Mouse (Mus musculus): ENCODE data around the gene Oas1a. TPM values are rescaled to one million over a fixed set of nuclear protein-coding genes. Genes with fewer than 3 reads are reported as not detected.

The Oas1a gene
- 2.1 to 5.6 TPM (median 3.4 TPM) in 4 replicates for total RNA-seq (2023; ENCODE audit: inconsistent age)

GRCm38 (mm10) chr5:120906791-120907733 is at the start of gene Oas1a:
Gene Oas1a (minus strand): TSS chr5:120907521.

GRCm38 (mm10) chr5:120914204-120914603 is 6.9 kb upstream of the Oas1a start, which contains the start of gene Oas1d:
Gene Oas1d (plus strand): TSS chr5:120914536.

GRCm38 (mm10) chr5:120887413-120887812 is 19.9 kb downstream of the Oas1a start, which contains the start of gene Oas1g:
Gene Oas1g (minus strand): TSS chr5:120887613.

GRCm38 (mm10) chr5:120861121-120861520 is 46.2 kb downstream of the Oas1a start, which contains the start of gene Oas1h:
Gene Oas1h (plus strand): TSS chr5:120861421.

GRCm38 (mm10) chr5:120847067-120847466 is 60.3 kb downstream of the Oas1a start, which contains the start of gene Oas1f:
Gene Oas1f (plus strand): TSS chr5:120847367.

Other genes starting within 250 kb of the Oas1a start
- gene Dtx1, start 195.6 kb downstream of the Oas1a start, total RNA-seq (2023; ENCODE audit: inconsistent age), result 226 to 261 TPM (median 233 TPM) in 4 replicates
- gene Oas2, start 157.7 kb downstream of the Oas1a start, total RNA-seq (2023; ENCODE audit: inconsistent age), result 4.4 to 13.2 TPM (median 6.7 TPM) in 4 replicates
- gene Oas3, start 129.9 kb downstream of the Oas1a start, total RNA-seq (2023; ENCODE audit: inconsistent age), result 2.2 to 5.3 TPM (median 3.0 TPM) in 4 replicates
- gene Oas1e, start 112.0 kb downstream of the Oas1a start, total RNA-seq (2023; ENCODE audit: inconsistent age), result 0.39 to 0.71 TPM (median 0.48 TPM) in 4 replicates
- gene Oas1c, start 95.0 kb downstream of the Oas1a start, total RNA-seq (2023; ENCODE audit: inconsistent age), result 10.8 to 15.9 TPM (median 12.5 TPM) in 4 replicates
- not detected in 4 replicates for gene Oas1f, start 60.2 kb downstream of the Oas1a start, total RNA-seq (2023; ENCODE audit: inconsistent age)
- gene Oas1h, start 46.1 kb downstream of the Oas1a start, total RNA-seq (2023; ENCODE audit: inconsistent age), result not detected in 4 replicates
- gene Oas1g, start 19.9 kb downstream of the Oas1a start, total RNA-seq (2023; ENCODE audit: inconsistent age), result not detected in 4 replicates
- not detected in 4 replicates for gene Oas1d, start 7.0 kb upstream of the Oas1a start, total RNA-seq (2023; ENCODE audit: inconsistent age)
- gene Rph3a, start 102.6 kb upstream of the Oas1a start, total RNA-seq (2023; ENCODE audit: inconsistent age), result not detected in 4 replicates